Mouse (Mus musculus) bone marrow macrophage, adult 2 months (primary cell): ENCODE data around the gene Frat2.

Experiments used
- CTCF ChIP-seq: IDR thresholded peaks from 2 replicates; pipeline ENCODE4 v1.5.1; 2012; ENCODE audit warnings: low read depth, mild to moderate bottlenecking, low read length, moderate library complexity
- POLR2A ChIP-seq: IDR thresholded peaks from 2 replicates; pipeline ENCODE4 v1.6.1; 2012; ENCODE audit warnings: mild to moderate bottlenecking, low read depth, low read length, borderline replicate concordance

DNA sequence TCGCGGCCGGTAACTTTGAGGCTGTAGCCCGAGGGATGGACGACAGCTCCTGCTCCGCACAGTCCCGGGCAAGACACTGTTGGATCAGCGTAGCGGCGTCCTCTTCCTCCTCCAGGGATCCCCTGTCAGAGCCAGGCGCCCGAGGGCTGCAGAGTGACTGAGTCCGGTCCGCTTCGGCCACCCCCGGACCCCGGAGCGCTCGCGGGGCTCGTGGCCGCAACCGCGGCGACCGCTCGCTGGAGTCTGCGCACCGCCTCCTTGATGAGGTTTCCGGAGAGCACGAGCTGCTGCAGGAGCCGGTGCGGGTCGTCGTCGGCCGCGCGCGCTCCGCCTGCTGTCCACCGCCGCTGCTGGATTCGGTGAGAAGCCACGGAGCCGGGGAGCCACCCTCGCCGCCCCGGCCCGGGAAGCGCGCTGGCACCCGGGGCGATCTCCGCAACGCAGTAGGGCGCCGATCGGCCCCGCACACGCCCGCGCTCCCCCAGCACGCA, 796 bp downstream of the Frat2 start:
- TF ChIP-seq CTCF = no peak
- TF ChIP-seq POLR2A = no peak
